9 mouse cellular contexts compared by ENCODE assay signal in genomic region chr5:106791241-106791572, GRCm38 (mm10).
DNase-seq lines count a peak whose midpoint lies in the region; ATAC-seq and TF ChIP-seq lines count a peak whose summit lies in the region.
"Had no signal": no experiment of that assay in that cellular context is flagged by ENCODE, and none has a peak within 500 bp of the region (broad histone marks: within the 10 kb centered on the region; RNA-seq: fewer than 3 reads in every experiment).

No protein-coding gene starts in this region.

- no peak overlapping the region for H3K9ac ChIP-seq in heart, embryonic 16.5 days (ENCODE audit: low read length)
- H3K9ac ChIP-seq in heart, embryonic 11.5 days (ENCODE audit: low read depth, low read length): no peak overlapping the region
- H3K9ac ChIP-seq in ES-E14 (ENCODE audit: insufficient read depth, low read depth, low read length, poor library complexity, severe bottlenecking): no peak overlapping the region
- no peak overlapping the region for H3K9ac ChIP-seq in midbrain, embryonic 11.5 days (ENCODE audit: low read length)
- H3K9ac ChIP-seq: liver, embryonic 15.5 days had no signal

- H3K4me3 ChIP-seq in heart, embryonic 16.5 days (ENCODE audit: low read length): no peak overlapping the region
- H3K4me3 ChIP-seq in heart, embryonic 11.5 days (ENCODE audit: low read depth, low read length): no peak overlapping the region
- H3K4me3 ChIP-seq in ES-E14 (ENCODE audit: insufficient read depth in 1 of 2, low read depth in 1 of 2, low read length in 2 of 2, poor library complexity in 1 of 2, severe bottlenecking in 1 of 2): no peak overlapping the region
- no peak overlapping the region for H3K4me3 ChIP-seq in midbrain, embryonic 11.5 days (ENCODE audit: low read depth, low read length)
- H3K4me3 ChIP-seq: liver, embryonic 15.5 days had no signal

- no peak for DNase-seq in ES-E14 (ENCODE audit: low read depth, low spot score)
- peak; percentile 54 for DNase-seq in embryo, embryonic 9.5 days (ENCODE audit: extremely low spot score)
- DNase-seq in midbrain, embryonic 11.5 days (ENCODE audit: low spot score, missing footprints): no peak
- no peak for DNase-seq in c-Kit-positive CD71-positive TER-119-positive erythroid progenitor cells, embryonic 14.5 days (ENCODE audit: low spot score)
- DNase-seq in spleen, postnatal 10 days (ENCODE audit: low spot score in 2 of 2): no peak

- no peak overlapping the region for H3K4me2 ChIP-seq in heart, embryonic 16.5 days (ENCODE audit: low read depth, low read length)
- H3K4me2 ChIP-seq in heart, embryonic 11.5 days: no peak overlapping the region
- no peak overlapping the region for H3K4me2 ChIP-seq in midbrain, embryonic 11.5 days
- H3K4me2 ChIP-seq: liver, embryonic 15.5 days had no signal

- 0 out of 2 replicates have a peak, but pooled peaks cover 2% of the 10 kb centered on the region for H3K27me3 ChIP-seq in heart, embryonic 16.5 days (ENCODE audit: control insufficient read depth, insufficient read depth, low read length)
- H3K27me3 ChIP-seq in heart, embryonic 11.5 days (ENCODE audit: control insufficient read depth, insufficient read depth, low read length): no peaks in the 10 kb centered on the region
- H3K27me3 ChIP-seq in midbrain, embryonic 11.5 days (ENCODE audit: control insufficient read depth, insufficient read depth, low read length): no peaks in the 10 kb centered on the region

- in situ Hi-C loops in ES-E14 (cut with MboI; ENCODE audit: low sequenced_read_pairs in 2 of 2, unreplicated experiment in 2 of 2): no loop called here

- no peaks in the 10 kb centered on the region for H3K4me1 ChIP-seq in heart, embryonic 16.5 days (ENCODE audit: control insufficient read depth, insufficient read depth, low read length)
- H3K4me1 ChIP-seq in heart, embryonic 11.5 days (ENCODE audit: control insufficient read depth, insufficient read depth, low read length): no peaks in the 10 kb centered on the region
- H3K4me1 ChIP-seq in ES-E14 (ENCODE audit: control insufficient read depth in 2 of 2, insufficient read depth in 2 of 2, low read length in 2 of 2, poor library complexity in 1 of 2): no peaks in the 10 kb centered on the region
- H3K4me1 ChIP-seq in midbrain, embryonic 11.5 days (ENCODE audit: control insufficient read depth, insufficient read depth, low read length): no peaks in the 10 kb centered on the region

- no peaks in the 10 kb centered on the region for H3K36me3 ChIP-seq in heart, embryonic 16.5 days (ENCODE audit: control insufficient read depth, insufficient read depth)
- no peaks in the 10 kb centered on the region for H3K36me3 ChIP-seq in heart, embryonic 11.5 days (ENCODE audit: control insufficient read depth, insufficient read depth, low read length)
- no peaks in the 10 kb centered on the region for H3K36me3 ChIP-seq in ES-E14 (ENCODE audit: control insufficient read depth, insufficient read depth, low read length, poor library complexity, severe bottlenecking)
- no peaks in the 10 kb centered on the region for H3K36me3 ChIP-seq in midbrain, embryonic 11.5 days (ENCODE audit: control insufficient read depth, insufficient read depth, low read length)
- H3K36me3 ChIP-seq: liver, embryonic 15.5 days had no signal

- H3K27ac ChIP-seq in heart, embryonic 16.5 days (ENCODE audit: low read length): no peak overlapping the region
- H3K27ac ChIP-seq in heart, embryonic 11.5 days (ENCODE audit: low read depth, low read length): no peak overlapping the region
- H3K27ac ChIP-seq in ES-E14 (ENCODE audit: insufficient read depth, low read depth, low read length, poor library complexity, severe bottlenecking): no peak overlapping the region
- no peak overlapping the region for H3K27ac ChIP-seq in midbrain, embryonic 11.5 days (ENCODE audit: low read depth, low read length)
- H3K27ac ChIP-seq: liver, embryonic 15.5 days had no signal

- 11% methylated on average over 6 of the region's 6 CpGs for WGBS in heart, embryonic 16.5 days
- 11% methylated on average over 6 of the region's 6 CpGs for WGBS in heart, embryonic 11.5 days (ENCODE audit: insufficient replicate concordance)
- 13% methylated on average over 6 of the region's 6 CpGs for WGBS in midbrain, embryonic 11.5 days

- peak; percentile 76 for ATAC-seq in heart, embryonic 16.5 days (replicated peaks; ENCODE audit: extremely low read depth, insufficient read depth, low FRiP score)
- ATAC-seq in heart, embryonic 11.5 days (replicated peaks; ENCODE audit: insufficient number of reproducible peaks, low FRiP score, low TSS enrichment): no peak
- ATAC-seq in inflammation-experienced regulatory T-cells, adult 6 months: peak; percentile 41
- peak; percentile 63 for ATAC-seq in midbrain, embryonic 11.5 days (ENCODE audit: low FRiP score)

- H3K9me3 ChIP-seq in heart, embryonic 16.5 days (replicated peaks; ENCODE audit: control insufficient read depth, low read length): no peaks in the 10 kb centered on the region
- H3K9me3 ChIP-seq in heart, embryonic 11.5 days (replicated peaks; ENCODE audit: control insufficient read depth, low read length): no peaks in the 10 kb centered on the region
- no peaks in the 10 kb centered on the region for H3K9me3 ChIP-seq in ES-E14 (ENCODE audit: control insufficient read depth, insufficient read depth, low read depth, low read length)
- H3K9me3 ChIP-seq in midbrain, embryonic 11.5 days (ENCODE audit: control insufficient read depth, low read length): no peaks in the 10 kb centered on the region
- H3K9me3 ChIP-seq: liver, embryonic 15.5 days had no signal

TF ChIP-seq in ES-E14, 5 proteins besides CTCF, POLR2A, EP300 and RAD21:
- TF ChIP-seq ZC3H11A (IDR thresholded peaks at IDR 0.05; ENCODE audit: borderline replicate concordance, low read depth, low read length): peak; percentile 69; the same call in 1 of the 2 replicates
- TF ChIP-seq ZNF384 (IDR thresholded peaks at IDR 0.05; ENCODE audit: low read depth, low read length): no peak
